Mouse (Mus musculus): ENCODE measurements around the gene Themis3. TPM values are rescaled to one million over a fixed set of nuclear protein-coding genes. Genes with fewer than 3 reads are reported as not detected.
A peak's percentile ranks its signal among the peaks of the same experiment; 100 is the strongest.

Gene Themis3
- polyA plus RNA-seq, 1 experiment from 2014 or later, result not detected

DNA sequence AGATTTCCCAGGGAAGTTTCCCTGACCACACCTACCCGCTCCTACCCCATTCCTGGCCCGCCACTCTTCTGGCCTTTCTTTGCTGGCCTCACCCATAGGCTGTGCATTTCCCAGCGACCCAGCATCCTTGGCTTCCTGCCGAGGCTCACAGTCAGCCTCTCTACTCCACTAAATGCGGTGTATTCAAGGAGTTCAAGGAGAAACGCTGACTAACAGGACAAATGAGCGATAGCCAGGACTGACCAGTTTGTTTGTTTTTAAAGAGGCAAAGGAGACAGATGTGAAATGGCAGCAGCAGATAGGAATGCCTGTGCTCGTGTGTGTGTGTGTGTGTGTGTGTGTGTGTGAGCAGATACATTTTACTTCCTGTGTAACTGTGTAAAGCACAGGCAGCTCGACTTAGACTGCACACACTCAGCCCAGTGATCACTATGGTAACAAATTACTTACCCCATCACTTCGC lies 84.2 kb downstream of the Themis3 start:
- peak; percentile 74 for ATAC-seq (ENCODE audit: insufficient number of reproducible peaks, low FRiP score)
- peak overlapping the region; percentile 27 for H3K4me2 ChIP-seq
- 29% methylated on average over 10 of the region's 10 CpGs for WGBS

DNA sequence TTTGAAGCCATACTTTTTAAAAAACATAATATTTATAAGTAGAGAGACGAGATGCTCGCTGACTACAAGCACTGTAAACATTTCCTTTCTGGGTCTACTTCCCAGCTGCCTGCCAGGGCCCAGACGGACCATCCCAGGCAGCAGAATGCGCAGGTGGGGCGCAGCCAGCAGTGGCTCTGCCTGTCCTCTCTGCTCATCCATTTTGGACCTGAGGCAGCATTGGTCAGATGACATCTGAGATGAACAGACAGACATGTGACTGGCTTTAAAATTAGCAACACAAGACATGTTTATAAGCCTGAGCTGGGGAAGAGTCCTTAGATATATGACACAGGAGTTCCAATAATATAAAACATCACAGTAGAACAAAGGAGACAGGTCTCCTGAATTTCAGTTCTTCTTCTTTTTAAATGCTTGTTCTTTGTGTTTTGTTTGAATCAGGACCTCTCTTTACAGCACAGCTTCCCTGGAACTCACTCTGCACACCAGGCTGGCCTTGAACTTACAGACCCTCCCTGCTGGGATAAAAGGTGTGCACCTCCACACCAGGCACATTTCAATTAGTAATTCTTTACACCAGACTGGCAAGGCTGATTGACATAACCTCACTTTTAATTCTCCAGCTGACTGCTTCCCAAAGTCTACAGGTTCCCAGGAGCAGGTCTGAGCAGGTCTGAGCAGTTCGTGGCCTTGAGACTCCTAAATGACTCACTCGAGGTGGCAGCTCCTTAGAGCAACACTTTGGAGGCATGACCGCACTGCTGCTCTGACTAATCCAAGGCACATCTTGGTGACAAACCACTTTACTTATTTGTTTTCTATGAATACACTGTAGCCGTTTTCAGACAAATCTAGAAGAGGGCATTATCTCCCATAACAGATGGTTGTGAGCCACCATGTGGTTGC lies 87.1 kb downstream of the Themis3 start:
- Histone ChIP-seq H3K9me3 (replicated peaks) (no peaks in the 10 kb centered on the region), H3K9ac (no peak overlapping the region), H3K27me3 (replicated peaks) (no peaks in the 10 kb centered on the region), H3K27ac (ENCODE audit: poor library complexity, severe bottlenecking) (no peak overlapping the region), H3K4me1 (replicated peaks) (peaks cover 53% of the 10 kb centered on the region), H3K36me3 (peaks cover 37% of the 10 kb centered on the region), H3K4me3 (no peak overlapping the region), H3K4me2 (no peak overlapping the region)
- no peak for ATAC-seq (ENCODE audit: insufficient number of reproducible peaks, low FRiP score)
- WGBS, result 87% methylated on average over 9 of the region's 9 CpGs

More for the DNA sequence above, 84.2 kb downstream of the Themis3 start:
- peak overlapping the region; percentile 67 for H3K27ac ChIP-seq (ENCODE audit: poor library complexity, severe bottlenecking)
- H3K4me1 ChIP-seq (replicated peaks), result peaks cover 37% of the 10 kb centered on the region
- H3K27me3 ChIP-seq (replicated peaks), result no peaks in the 10 kb centered on the region
- H3K4me3 ChIP-seq, result no peak overlapping the region
- H3K9me3 ChIP-seq (replicated peaks), result no peaks in the 10 kb centered on the region
- H3K36me3 ChIP-seq, result peaks cover 26% of the 10 kb centered on the region
- H3K9ac ChIP-seq, result no peak overlapping the region

DNA sequence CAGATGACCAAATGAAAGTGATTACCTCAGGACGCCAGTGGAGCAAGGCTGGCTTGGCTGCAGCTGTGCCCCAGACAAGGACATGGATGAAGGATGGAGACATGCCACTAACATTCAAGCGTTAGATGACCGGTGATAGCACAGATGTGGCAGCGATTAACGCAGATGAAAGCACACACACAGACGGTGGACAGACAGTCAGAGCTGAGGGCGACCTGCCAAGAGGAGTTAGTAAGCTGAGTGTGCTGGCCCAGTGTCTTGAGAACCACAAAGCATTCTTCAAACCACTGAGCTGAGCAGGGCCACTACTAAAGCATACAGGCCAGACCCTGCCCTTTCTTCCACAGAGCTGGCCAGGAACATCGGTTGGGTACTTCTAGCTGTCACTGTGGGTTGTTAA lies 89.5 kb downstream of the Themis3 start:
- Histone ChIP-seq H3K27ac (ENCODE audit: poor library complexity, severe bottlenecking) (no peak overlapping the region; the same call in 1 of the 2 replicates), H3K4me1 (replicated peaks) (peaks cover 30% of the 10 kb centered on the region), H3K9ac (no peak overlapping the region), H3K4me2 (no peak overlapping the region), H3K9me3 (replicated peaks) (no peaks in the 10 kb centered on the region), H3K27me3 (replicated peaks) (no peaks in the 10 kb centered on the region), H3K4me3 (no peak overlapping the region), H3K36me3 (peaks cover 49% of the 10 kb centered on the region)
- 88% methylated on average over 8 of the region's 8 CpGs for WGBS
- ATAC-seq (ENCODE audit: insufficient number of reproducible peaks, low FRiP score), result no peak

Other genes with a start within 250 kb of the Themis3 start
- gene Mtcl1, start 144.9 kb downstream of the Themis3 start, polyA plus RNA-seq (2016; fragmentation: Nextera tagmentation; extraction: Ambion mirVana), result 1.4 and 1.7 TPM in 2 replicates
- 60.5 and 63.6 TPM in 2 replicates for gene Rab12, start 74.9 kb downstream of the Themis3 start, polyA plus RNA-seq (2016; fragmentation: Nextera tagmentation; extraction: Ambion mirVana)